Mouse (Mus musculus) cerebellum, adult 2 months (tissue): ENCODE results near the gene Stag1.

Experiments
- CTCF ChIP-seq: fragments of 200-500 bp; IDR thresholded peaks from 2 replicates; pipeline ENCODE4 v1.5.1; 2011; ENCODE audit warnings: low read depth, mild to moderate bottlenecking, control low read depth, low read length, moderate library complexity, borderline replicate concordance; ENCODE audit not compliant: insufficient read depth
- POLR2A ChIP-seq: fragments of 200-500 bp; IDR thresholded peaks from 2 replicates; pipeline ENCODE4 v1.6.1; 2011; ENCODE audit warnings: low read length, control low read depth, borderline replicate concordance; ENCODE audit not compliant: insufficient read depth

GRCm38 (mm10) chr9:100641391-100642085, 43.9 kb downstream of the Stag1 start:
- no peak for TF ChIP-seq CTCF
- TF ChIP-seq POLR2A, result no peak
